Mouse (Mus musculus) right cerebral cortex, postnatal 25 days (tissue): ENCODE data around the gene 1700029P11Rik.

Experiments
- DNase-seq: peaks from one replicate; pipeline ENCODE4 v3.0.0; 2022

The 1700029P11Rik gene

DNA sequence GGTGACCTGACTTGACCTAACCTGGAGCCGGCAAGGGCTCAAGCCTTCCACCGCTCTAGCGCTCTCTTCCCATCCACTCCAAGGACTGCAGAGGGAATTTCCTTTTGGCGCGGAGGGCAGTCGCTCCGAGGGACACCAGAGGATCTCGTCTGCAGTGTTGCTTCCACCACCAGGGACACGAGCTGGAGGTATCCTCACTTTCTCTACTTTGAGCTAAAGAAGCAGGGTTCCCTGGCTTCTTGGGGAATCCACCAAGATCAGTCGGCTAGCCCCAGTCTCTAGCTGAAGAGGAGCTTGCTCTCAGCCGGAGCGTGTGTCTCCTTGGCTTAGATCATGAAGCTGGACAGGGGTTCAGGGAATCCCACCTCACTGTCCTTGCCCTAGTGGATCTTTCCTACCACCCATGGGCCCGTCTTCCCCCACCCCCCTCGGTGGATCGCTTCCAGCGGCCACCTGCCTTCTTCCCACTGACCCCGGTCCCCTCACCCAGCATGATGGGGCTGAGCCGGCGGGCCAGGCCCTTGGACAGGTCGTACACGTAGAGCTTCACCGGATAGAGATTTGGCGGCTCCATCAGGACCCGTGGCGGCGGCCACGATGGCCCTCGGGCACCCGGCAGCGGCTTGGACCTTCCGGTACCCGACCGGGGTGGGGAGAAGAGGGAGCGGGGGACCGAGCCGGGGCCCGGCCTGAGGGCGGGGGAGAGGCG, 35.2 kb downstream of the 1700029P11Rik start:
- peak; percentile 31 for DNase-seq

DNA sequence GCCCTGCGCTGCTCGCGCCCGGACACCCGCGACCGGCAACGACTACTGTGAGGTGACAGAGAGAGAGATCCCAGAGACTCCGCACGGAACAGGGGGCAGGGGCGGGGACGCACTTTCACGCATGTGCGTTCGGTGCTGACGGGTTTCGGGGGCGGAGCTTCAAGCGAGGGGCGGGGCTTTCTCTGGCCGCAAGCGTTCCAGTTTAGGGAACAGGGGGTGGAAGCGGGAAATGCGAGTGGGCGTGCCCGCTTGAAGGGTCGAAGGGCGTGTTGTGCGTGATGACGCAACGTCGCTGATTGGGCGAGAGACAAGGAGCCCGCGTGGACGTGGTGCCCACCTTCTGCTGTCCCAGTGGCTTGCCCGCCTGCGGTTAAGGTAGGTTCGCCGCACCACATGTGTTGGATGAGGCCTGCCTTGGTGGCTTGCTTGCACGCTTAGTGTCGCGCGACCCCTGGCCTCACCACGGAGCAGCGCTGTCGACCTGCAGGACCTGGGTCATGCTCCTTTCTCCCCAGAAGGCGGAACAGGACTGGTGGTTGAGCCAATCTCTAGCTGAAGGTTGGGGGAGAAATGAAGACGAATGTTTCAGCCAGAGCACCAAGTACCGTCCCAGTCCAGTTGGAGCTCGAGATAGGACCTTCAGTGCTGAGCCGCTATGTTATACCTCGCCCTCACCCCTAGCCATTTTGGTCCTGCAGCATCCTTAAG, 35.9 kb downstream of the 1700029P11Rik start:
- peak; percentile 99 for DNase-seq

DNA sequence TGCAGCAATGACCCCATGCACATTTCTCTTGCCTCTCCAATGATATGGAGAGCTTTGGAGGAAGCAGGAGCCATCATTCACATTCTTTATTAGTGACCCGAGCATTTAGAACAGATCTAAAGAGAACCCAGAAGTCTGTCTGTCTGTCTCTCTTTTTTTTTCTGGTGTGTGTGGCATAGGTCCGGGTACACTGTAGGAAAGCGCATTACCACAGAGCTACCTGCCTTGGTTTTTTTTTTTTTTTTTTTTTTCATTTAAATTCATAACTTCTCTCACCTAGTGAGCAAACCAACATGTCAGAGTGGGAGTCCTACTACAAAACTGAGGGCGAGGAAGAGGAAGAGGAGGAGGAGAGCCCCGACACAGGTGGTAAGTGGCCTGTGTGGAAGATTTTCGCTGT, 36.5 kb downstream of the 1700029P11Rik start:
- no peak for DNase-seq

DNA sequence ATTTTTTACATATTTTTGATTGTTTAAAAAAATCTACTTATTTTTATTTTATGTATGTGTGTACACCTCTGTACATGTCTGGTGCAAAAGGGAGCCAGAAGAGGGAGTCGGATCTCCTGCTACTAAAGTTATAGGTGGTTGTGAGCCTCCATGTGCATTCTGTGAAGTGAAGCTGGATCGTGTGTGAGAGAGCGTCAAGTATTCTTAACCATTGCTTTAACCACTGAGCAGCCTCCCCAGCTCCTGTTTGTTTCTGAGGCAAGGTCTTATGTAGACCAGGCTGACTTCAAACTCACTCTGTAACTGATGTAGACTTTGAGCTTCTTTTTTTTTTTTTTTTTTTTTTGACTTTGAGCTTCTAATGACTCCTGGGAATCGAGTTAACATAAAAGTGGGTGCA, 37.1 kb downstream of the 1700029P11Rik start:
- DNase-seq, result no peak

GRCm38 (mm10) chr15:82019288-82019687, 38.9 kb downstream of the 1700029P11Rik start:
- DNase-seq, result no peak

- no peak for DNase-seq
Observed at GRCm38 (mm10) chr15:82022535-82023088, 42.3 kb downstream of the 1700029P11Rik start.

DNA sequence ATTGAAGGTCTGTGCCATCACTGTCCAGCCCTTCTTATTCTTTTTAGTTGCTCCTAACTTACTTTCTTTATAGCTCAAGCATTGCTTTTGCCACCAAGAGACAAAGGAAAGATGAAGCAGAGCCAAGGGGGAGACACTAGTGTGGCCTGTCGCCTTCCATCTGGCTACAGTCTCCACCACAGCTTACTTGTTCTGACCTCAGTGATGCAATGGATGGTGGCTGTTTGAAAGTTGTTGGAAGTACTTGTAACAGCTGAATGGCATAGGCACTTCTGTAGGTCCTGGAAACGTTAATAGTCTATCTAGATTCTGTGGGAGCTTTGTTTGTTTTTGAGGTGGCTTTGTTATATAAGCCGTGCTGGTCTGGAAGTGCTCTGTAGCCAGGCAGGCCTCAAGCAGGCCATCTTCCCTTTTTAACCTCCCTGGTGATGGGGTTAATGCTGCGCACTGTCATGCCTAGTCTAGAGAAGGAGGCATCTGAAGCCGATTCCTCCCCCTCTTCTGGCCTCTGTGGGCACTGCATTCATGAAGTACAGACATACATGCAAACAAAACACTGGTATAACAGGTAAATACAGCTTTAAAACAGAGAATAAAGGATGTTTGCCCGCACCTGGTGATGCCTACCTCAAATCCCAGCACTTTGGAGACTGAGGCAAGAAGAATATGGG, 43.8 kb downstream of the 1700029P11Rik start:
- DNase-seq, result no peak

DNA sequence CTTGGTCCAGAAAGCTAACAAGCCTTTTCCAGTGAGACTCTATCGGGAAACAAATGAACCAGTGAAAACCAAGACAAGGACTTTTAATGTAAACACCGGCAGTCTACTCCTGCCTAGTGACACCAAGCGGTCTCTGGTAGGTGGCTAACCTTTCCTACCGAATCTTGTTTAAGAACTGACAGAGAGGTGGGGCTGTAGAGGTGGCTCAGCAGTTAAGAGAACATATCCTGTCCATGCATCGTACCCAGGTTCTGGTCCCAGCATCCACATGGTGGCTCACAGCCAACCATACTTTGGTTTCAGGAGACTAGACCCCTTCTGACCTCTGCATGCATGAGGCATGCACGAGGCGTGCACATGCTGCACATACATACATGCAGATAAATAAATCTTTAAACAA, 46.9 kb downstream of the 1700029P11Rik start:
- no peak for DNase-seq

DNA sequence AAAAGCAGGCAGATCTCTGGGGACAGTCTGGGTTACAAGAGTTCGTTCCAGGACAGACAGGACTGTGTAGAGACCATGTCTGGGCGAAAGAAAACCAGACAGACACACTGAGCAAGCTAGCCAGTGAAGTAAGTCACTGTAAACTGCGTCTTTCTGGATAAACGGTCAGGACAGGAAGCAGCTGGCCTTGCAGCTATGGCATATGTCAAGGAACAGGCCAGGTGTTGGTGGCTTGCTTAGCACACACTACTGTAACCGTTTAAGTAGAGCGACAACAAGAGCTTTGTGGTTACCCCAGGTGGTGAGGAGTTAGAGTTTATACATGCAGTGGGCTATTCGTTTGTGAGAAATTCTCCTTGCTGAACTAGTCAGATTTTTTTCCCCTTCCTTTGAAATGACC, 47.4 kb downstream of the 1700029P11Rik start:
- DNase-seq, result no peak
